In genomic region chr12:13669453-13669852, GRCm38 (mm10) we compare ENCODE assay signal across 16 mouse cellular contexts.
"Had no signal": no experiment of that assay in that cellular context is flagged by ENCODE, and none has a peak within 500 bp of the region (broad histone marks: within the 10 kb centered on the region; RNA-seq: fewer than 3 reads in every experiment).

No protein-coding gene starts in this region.

- H3K36me3 ChIP-seq: neural tube, embryonic 13.5 days; neural tube, embryonic 15.5 days; stomach, embryonic 15.5 days had no signal

- H3K4me3 ChIP-seq: neural tube, embryonic 13.5 days; neural tube, embryonic 15.5 days; stomach, embryonic 15.5 days had no signal

- DNase-seq: retina, postnatal 1 day; right cerebral cortex, adult 18-20 months; right cerebral cortex, postnatal 14 days; right cerebral cortex, postnatal 25 days; right cerebral cortex, postnatal 4 days; spleen, adult 18-20 months; thymus, adult 18-20 months; thymus, adult 2 months; thymus, postnatal 14 days; thymus, postnatal 25 days; thymus, postnatal 36 days; thymus, postnatal 4 days had no signal

- H3K4me2 ChIP-seq: neural tube, embryonic 13.5 days; neural tube, embryonic 15.5 days; stomach, embryonic 15.5 days had no signal

- H3K27ac ChIP-seq: neural tube, embryonic 13.5 days; neural tube, embryonic 15.5 days; stomach, embryonic 15.5 days; stomach, postnatal 0 days had no signal

- H3K27me3 ChIP-seq: neural tube, embryonic 13.5 days; neural tube, embryonic 15.5 days; stomach, embryonic 15.5 days had no signal
